Mouse (Mus musculus): ENCODE results near the gene Rilp. TPM values are rescaled to one million over a fixed set of nuclear protein-coding genes. Genes with fewer than 3 reads are reported as not detected.
A peak's percentile ranks its signal among the peaks of the same experiment; 100 is the strongest.
"Not testable (repeated sequence)": the region's sequence is repeated elsewhere in the genome, so short reads cannot be mapped to it uniquely, and the experiment has no call there.

The Rilp gene
- polyA plus RNA-seq, 1 experiment from 2014 or later, result 0.56 TPM

DNA sequence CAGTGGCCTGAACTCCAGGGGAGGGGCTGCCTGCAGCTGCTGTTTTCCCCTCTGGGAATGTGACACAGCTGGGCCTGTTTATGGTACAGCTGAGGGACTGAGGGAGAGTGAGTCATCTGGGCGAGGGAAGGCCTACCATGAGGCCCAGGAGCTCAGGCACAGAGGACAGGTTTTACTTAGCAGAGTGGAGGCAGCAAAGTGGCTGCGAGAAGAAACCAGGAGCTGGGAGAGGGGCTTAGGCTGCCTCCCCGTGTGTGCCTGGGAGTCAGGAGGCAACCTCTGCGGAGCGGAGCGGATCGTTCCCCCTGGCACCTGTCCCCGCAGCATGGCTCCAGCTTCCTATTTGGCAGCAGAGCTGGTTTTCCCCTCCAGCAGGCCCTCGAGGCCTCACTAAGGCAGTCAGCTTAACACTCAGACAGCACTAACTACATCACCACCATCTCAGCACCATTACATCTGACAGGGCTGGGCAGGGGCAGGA, 42.1 kb downstream of the Rilp start:
- Histone ChIP-seq H3K36me3 (ENCODE audit: control insufficient read depth, insufficient read depth, low read length) (no peaks in the 10 kb centered on the region), H3K27ac (ENCODE audit: low read depth, low read length) (no peak overlapping the region), H3K27me3 (ENCODE audit: control insufficient read depth, insufficient read depth, low read length) (no peaks in the 10 kb centered on the region), H3K4me1 (ENCODE audit: control insufficient read depth, insufficient read depth, low read length) (peaks cover 5% of the 10 kb centered on the region), H3K9ac (ENCODE audit: low read length) (no peak overlapping the region), H3K4me3 (ENCODE audit: low read depth, low read length) (no peak overlapping the region), H3K9me3 (ENCODE audit: control insufficient read depth, low read length) (no peaks in the 10 kb centered on the region), H3K4me2 (ENCODE audit: low read depth) (no peak overlapping the region)
- DNase-seq (ENCODE audit: low spot score) (peak; percentile 10), ATAC-seq (ENCODE audit: insufficient read depth, low FRiP score, low TSS enrichment) (no peak)
- 67% methylated on average over 9 of the region's 9 CpGs for WGBS

DNA sequence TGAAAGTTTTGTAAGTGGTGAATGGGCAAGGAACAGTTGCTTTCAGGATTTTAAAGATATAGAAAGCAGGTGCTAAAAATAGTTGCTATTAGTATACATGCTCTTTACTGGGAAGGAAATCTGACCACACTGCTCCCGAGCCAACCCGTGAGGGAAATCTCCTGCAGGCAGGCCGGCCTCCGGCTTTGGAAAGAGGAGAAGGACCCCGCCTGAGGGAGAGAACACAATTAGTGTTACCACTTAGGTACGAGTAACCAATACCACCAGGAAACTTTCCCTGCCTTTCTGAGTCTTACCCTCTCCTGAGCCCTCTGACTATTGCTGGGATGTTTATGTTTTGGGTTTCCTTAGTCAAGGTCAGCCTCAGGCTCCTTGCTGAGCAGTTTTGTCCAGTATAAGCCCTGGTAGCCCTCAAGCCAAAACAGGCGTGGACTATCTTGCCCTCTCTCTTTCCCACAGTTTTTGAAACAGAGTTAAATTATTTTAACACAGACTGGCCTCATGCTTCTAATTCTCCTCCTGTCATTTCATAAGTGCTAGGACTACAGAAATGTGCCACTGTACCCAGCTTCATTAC, 43.1 kb downstream of the Rilp start:
- no peaks in the 10 kb centered on the region for H3K9me3 ChIP-seq (ENCODE audit: control insufficient read depth, low read length)
- no peak for ATAC-seq (ENCODE audit: insufficient read depth, low FRiP score, low TSS enrichment)
- H3K4me1 ChIP-seq (ENCODE audit: control insufficient read depth, insufficient read depth, low read length), result peaks cover 5% of the 10 kb centered on the region
- H3K27ac ChIP-seq (ENCODE audit: low read depth, low read length), result no peak overlapping the region
- no peak overlapping the region for H3K9ac ChIP-seq (ENCODE audit: low read length)
- no peak overlapping the region for H3K4me2 ChIP-seq (ENCODE audit: low read depth)
- H3K27me3 ChIP-seq (ENCODE audit: control insufficient read depth, insufficient read depth, low read length), result no peaks in the 10 kb centered on the region
- H3K36me3 ChIP-seq (ENCODE audit: control insufficient read depth, insufficient read depth, low read length), result no peaks in the 10 kb centered on the region
- 62% methylated on average over 7 of the region's 7 CpGs for WGBS
- no peak overlapping the region for H3K4me3 ChIP-seq (ENCODE audit: low read depth, low read length)
- peak; percentile 4 for DNase-seq (ENCODE audit: low spot score)

DNA sequence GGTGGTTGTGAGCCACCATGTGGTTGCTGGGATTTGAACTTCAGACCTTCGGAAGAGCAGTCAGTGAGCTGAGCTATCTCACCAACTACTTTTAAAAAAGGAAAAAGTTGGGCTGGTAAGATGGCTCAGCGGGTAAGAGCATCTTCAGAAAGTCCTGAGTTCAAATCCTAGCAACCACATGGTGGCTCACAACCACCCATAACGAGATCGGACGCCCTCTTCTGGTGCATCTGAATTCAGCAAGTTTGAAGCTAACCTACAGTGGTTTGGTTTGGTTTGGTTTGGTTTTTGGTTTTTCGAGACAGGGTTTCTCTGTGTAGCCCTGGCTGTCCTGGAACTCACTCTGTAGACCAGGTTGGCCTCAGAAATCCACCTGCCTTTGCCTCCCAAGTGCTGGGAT, 46.1 kb downstream of the Rilp start:
- WGBS, result 91% methylated on average over 6 of the region's 6 CpGs
- not testable (repeated sequence) for ATAC-seq (ENCODE audit: insufficient read depth, low FRiP score, low TSS enrichment); H3K4me1 ChIP-seq (ENCODE audit: control insufficient read depth, insufficient read depth, low read length)

DNA sequence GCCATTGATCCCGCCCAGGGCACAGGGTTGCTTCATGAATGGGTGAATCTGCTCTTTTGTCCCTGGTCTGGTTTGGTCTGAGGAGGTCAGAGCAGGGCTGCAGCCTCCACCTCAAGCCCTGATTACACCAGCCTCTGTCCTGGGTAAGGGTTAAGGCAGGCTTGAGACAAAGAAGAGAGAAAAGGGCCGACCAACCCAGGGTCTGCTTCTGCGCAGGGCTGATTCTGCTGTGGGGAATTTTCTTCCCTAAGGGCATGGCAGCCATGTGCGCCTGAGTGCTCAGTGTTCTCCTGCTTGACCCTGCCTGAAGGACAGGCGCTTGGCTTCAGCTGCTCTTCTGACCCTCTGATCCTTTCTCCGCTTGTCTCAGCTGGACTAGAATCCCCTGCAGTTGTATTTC, 47.2 kb downstream of the Rilp start:
- no peaks in the 10 kb centered on the region for H3K36me3 ChIP-seq (ENCODE audit: control insufficient read depth, insufficient read depth, low read length)
- no peak overlapping the region for H3K4me2 ChIP-seq (ENCODE audit: low read depth)
- 75% methylated on average over 6 of the region's 6 CpGs for WGBS
- H3K27ac ChIP-seq (ENCODE audit: low read depth, low read length), result no peak overlapping the region
- no peak for DNase-seq (ENCODE audit: low spot score)
- H3K4me3 ChIP-seq (ENCODE audit: low read depth, low read length), result no peak overlapping the region
- H3K9ac ChIP-seq (ENCODE audit: low read length), result no peak overlapping the region
- ATAC-seq (ENCODE audit: insufficient read depth, low FRiP score, low TSS enrichment), result no peak
- H3K9me3 ChIP-seq (ENCODE audit: control insufficient read depth, low read length), result no peaks in the 10 kb centered on the region
- H3K4me1 ChIP-seq (ENCODE audit: control insufficient read depth, insufficient read depth, low read length), result peaks cover 2% of the 10 kb centered on the region; the same call in 1 of the 2 replicates
- H3K27me3 ChIP-seq (ENCODE audit: control insufficient read depth, insufficient read depth, low read length), result no peaks in the 10 kb centered on the region

More for the DNA sequence above, 46.1 kb downstream of the Rilp start:
- not testable (repeated sequence) for H3K36me3 ChIP-seq (ENCODE audit: control insufficient read depth, insufficient read depth, low read length); H3K4me3 ChIP-seq (ENCODE audit: low read depth, low read length); H3K27me3 ChIP-seq (ENCODE audit: control insufficient read depth, insufficient read depth, low read length); H3K27ac ChIP-seq (ENCODE audit: low read depth, low read length); H3K9me3 ChIP-seq (ENCODE audit: control insufficient read depth, low read length); H3K9ac ChIP-seq (ENCODE audit: low read length); H3K4me2 ChIP-seq (ENCODE audit: low read depth); DNase-seq (ENCODE audit: low spot score)

- Histone ChIP-seq H3K4me3 (ENCODE audit: low read depth, low read length) (no peak overlapping the region), H3K9me3 (ENCODE audit: control insufficient read depth, low read length) (no peaks in the 10 kb centered on the region), H3K27ac (ENCODE audit: low read depth, low read length) (no peak overlapping the region), H3K4me1 (ENCODE audit: control insufficient read depth, insufficient read depth, low read length) (no peaks in the 10 kb centered on the region), H3K9ac (ENCODE audit: low read length) (no peak overlapping the region), H3K4me2 (ENCODE audit: low read depth) (no peak overlapping the region), H3K27me3 (ENCODE audit: control insufficient read depth, insufficient read depth, low read length) (no peaks in the 10 kb centered on the region), H3K36me3 (ENCODE audit: control insufficient read depth, insufficient read depth, low read length) (no peaks in the 10 kb centered on the region)
- WGBS, result 78% methylated on average over 1 of the region's 1 CpGs
- ATAC-seq (ENCODE audit: insufficient read depth, low FRiP score, low TSS enrichment), result no peak
- peak; percentile 7 for DNase-seq (ENCODE audit: low spot score)
These were observed 48.2 kb downstream of the Rilp start for GRCm38 (mm10) chr11:75558101-75558500.

DNA sequence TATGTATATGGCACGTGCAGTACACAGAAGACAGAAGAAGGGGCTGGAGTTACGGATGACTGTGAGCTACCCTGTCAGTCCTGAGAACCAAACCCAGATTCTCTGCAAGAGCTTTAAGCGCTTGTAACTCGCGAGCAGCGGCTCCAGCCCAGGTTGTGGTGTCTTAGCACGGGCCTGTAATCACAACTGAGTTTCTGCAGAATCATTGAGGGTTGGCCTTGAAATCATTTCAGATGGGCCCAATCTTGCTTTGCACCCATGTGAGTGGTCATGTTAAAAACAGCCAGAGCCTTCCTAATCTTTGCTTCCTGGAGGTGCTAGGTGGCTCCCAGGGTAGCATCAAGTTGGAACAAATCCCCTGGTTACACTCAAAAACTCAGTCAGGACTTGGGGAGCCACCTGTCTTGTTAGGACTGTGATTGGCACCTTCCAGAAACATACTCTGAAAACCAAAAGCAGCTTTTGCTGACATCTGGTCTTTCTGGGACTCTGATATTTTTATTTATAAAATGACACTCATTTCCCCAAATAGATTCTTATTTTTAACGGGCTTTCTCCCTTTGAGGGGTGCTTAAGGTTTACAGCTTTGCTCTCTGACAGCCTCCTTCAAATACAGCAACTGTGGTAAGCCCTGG, 50.1 kb downstream of the Rilp start:
- Histone ChIP-seq H3K4me2 (ENCODE audit: low read depth) (no peak overlapping the region), H3K36me3 (ENCODE audit: control insufficient read depth, insufficient read depth, low read length) (no peaks in the 10 kb centered on the region), H3K27me3 (ENCODE audit: control insufficient read depth, insufficient read depth, low read length) (no peaks in the 10 kb centered on the region), H3K4me1 (ENCODE audit: control insufficient read depth, insufficient read depth, low read length) (no peaks in the 10 kb centered on the region), H3K27ac (ENCODE audit: low read depth, low read length) (no peak overlapping the region), H3K4me3 (ENCODE audit: low read depth, low read length) (no peak overlapping the region), H3K9ac (ENCODE audit: low read length) (no peak overlapping the region), H3K9me3 (ENCODE audit: control insufficient read depth, low read length) (no peaks in the 10 kb centered on the region)
- ATAC-seq (ENCODE audit: insufficient read depth, low FRiP score, low TSS enrichment), result no peak
- WGBS, result 91% methylated on average over 8 of the region's 8 CpGs
- no peak for DNase-seq (ENCODE audit: low spot score)

DNA sequence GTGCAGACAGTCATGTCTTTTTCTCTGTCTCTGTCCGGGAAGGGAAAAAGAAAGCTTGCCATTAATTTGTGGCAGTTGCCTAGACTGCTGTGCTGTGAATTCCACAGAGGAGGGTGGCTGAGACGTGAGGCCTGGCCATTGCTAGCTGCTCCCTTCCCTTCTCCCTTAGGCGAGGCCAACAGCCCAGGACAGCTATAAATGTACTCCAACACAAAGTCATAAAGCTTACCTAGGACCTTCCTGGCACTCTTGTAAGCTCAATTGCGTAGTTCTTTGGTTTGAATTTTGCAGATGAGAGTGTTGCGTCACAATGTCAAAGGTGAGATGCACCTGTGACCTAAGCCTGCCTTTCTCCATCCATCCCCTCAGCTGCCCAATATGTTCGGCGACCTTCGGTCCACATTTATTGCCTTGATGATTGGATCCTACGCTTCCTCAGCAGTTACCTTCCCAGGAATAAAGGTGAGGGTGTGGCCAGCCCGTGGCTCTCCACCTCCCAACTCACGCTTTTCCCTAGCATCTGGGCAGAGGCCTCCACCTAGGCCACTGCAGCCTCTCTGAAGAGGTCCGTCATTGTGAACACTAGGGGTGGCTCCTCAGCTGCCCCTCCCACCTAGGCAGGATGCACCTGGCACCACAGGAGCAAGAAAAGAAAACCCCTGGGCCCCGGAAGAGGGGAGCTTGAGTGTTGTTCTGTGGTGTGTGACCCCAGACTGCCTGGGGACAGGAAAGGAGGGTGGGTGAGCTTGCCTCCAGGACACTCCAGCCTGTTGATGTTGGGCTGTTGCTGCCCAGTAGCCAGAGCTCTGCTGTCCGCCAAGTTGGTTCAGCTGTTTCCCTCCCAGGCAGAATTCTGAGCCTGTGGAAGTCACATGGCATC, 50.9 kb downstream of the Rilp start:
- no peaks in the 10 kb centered on the region for H3K4me1 ChIP-seq (ENCODE audit: control insufficient read depth, insufficient read depth, low read length)
- no peaks in the 10 kb centered on the region for H3K27me3 ChIP-seq (ENCODE audit: control insufficient read depth, insufficient read depth, low read length)
- H3K27ac ChIP-seq (ENCODE audit: low read depth, low read length), result no peak overlapping the region
- no peak overlapping the region for H3K4me2 ChIP-seq (ENCODE audit: low read depth)
- H3K9me3 ChIP-seq (ENCODE audit: control insufficient read depth, low read length), result no peaks in the 10 kb centered on the region
- ATAC-seq (ENCODE audit: insufficient read depth, low FRiP score, low TSS enrichment) (no peak), DNase-seq (ENCODE audit: low spot score) (peak; percentile 10)
- WGBS, result 79% methylated on average over 14 of the region's 14 CpGs
- H3K36me3 ChIP-seq (ENCODE audit: control insufficient read depth, insufficient read depth, low read length), result no peaks in the 10 kb centered on the region
- H3K4me3 ChIP-seq (ENCODE audit: low read depth, low read length), result no peak overlapping the region
- H3K9ac ChIP-seq (ENCODE audit: low read length), result no peak overlapping the region

DNA sequence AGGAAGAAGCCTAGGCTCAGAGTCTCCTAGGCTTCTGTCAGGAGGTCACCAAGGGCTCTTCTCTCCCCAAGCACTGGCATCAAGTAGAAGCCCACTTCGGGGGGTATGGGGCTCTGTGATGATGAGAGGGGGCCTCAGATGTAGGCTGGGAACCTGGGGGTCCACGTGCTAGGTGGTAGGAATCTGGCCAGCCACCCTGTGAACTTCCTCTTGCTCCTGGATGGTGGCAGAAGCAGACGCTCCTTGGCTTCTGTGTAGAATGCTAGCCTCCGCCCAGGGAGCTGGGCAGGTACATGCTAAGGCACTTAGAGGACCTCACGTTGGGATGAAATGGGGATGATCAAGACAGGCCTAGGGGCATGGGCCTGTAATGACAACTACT, 51.5 kb downstream of the Rilp start:
- peak; percentile 2 for DNase-seq (ENCODE audit: low spot score)
- WGBS, result 88% methylated on average over 5 of the region's 5 CpGs
- Histone ChIP-seq H3K27ac (ENCODE audit: low read depth, low read length) (no peak overlapping the region), H3K4me2 (ENCODE audit: low read depth) (no peak overlapping the region), H3K4me1 (ENCODE audit: control insufficient read depth, insufficient read depth, low read length) (no peaks in the 10 kb centered on the region), H3K27me3 (ENCODE audit: control insufficient read depth, insufficient read depth, low read length) (no peaks in the 10 kb centered on the region), H3K9me3 (ENCODE audit: control insufficient read depth, low read length) (no peaks in the 10 kb centered on the region), H3K36me3 (ENCODE audit: control insufficient read depth, insufficient read depth, low read length) (no peaks in the 10 kb centered on the region), H3K4me3 (ENCODE audit: low read depth, low read length) (no peak overlapping the region), H3K9ac (ENCODE audit: low read length) (no peak overlapping the region)
- no peak for ATAC-seq (ENCODE audit: insufficient read depth, low FRiP score, low TSS enrichment)
